Mouse (Mus musculus) testis, adult 2 months (tissue): Measurements from ENCODE around the gene Plekhb2.

ENCODE experiments used
- CTCF ChIP-seq: fragments of 200-500 bp; IDR thresholded peaks from 2 replicates; pipeline ENCODE4 v1.5.1; 2012; ENCODE audit warnings: low read depth, mild to moderate bottlenecking, inconsistent platforms, low read length, moderate library complexity; ENCODE audit not compliant: control insufficient read depth, insufficient read depth, insufficient replicate concordance
- POLR2A ChIP-seq: fragments of 200-500 bp; IDR thresholded peaks from 2 replicates; pipeline ENCODE4 v1.6.1; 2012; ENCODE audit warnings: low read depth, mild to moderate bottlenecking, inconsistent platforms, low read length, moderate library complexity; ENCODE audit not compliant: control insufficient read depth

DNA sequence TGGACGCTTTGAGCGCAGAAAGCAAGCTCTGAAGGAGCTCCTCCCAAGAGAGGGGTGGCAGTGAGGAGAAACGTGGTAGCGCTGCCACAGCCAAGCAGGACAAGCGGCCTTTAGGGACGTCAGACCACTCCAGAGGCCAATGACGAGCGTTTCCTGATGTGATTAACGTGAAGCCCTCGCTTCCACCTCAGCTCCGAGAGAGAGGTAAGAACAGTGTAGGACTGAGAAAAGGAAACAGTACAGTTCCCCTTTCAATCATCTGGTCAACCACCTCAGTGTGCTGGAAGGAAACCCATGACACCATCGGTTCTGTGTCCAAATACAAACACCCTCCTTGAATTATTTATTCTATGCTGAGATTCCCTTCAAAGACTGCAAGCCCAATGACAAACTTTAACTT is 10.5 kb upstream of the Plekhb2 start:
- TF ChIP-seq POLR2A = no peak
- TF ChIP-seq CTCF = no peak
